Mouse (Mus musculus): ENCODE results near the gene Rsu1.

DNA sequence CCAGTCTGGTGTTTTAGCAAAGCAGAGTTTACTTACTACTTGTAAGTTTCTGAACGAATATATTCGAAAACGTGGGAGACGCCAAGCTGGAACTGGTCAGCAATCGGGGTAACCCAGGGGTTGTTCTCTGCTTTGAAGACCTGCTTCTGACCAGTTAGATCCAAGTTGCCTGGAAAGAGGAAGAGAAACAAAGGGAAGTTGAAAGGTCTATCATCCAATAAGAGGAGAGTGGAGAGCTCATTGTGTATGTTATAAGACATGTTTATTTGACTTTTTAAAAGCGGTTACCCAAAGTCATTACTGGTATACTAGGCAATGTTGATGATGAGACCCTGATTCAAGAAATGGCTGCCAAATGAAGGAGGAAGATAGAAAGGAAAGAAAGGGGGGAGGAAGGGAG lies 101.3 kb downstream of the Rsu1 start:
- no peak for TF ChIP-seq MAFK (IDR thresholded peaks at IDR 0.05; ENCODE audit: insufficient read depth, low read depth, low read length)
- TF ChIP-seq ZC3H11A (IDR thresholded peaks at IDR 0.05; ENCODE audit: borderline replicate concordance, low read depth, low read length), result no peak
- TF ChIP-seq ZNF384 (IDR thresholded peaks at IDR 0.05; ENCODE audit: low read depth, low read length), result no peak
- TF ChIP-seq CHD2 (IDR thresholded peaks at IDR 0.05; ENCODE audit: low read depth, low read length), result no peak
